Mouse (Mus musculus): Measurements from ENCODE around the gene Rpp40. TPM values are rescaled to one million over a fixed set of nuclear protein-coding genes. Genes with fewer than 3 reads are reported as not detected.

Gene Rpp40
- polyA plus RNA-seq (2015; fragmentation: Nextera tagmentation; extraction: Ambion mirVana): 4.2 and 6.5 TPM in 2 replicates

DNA sequence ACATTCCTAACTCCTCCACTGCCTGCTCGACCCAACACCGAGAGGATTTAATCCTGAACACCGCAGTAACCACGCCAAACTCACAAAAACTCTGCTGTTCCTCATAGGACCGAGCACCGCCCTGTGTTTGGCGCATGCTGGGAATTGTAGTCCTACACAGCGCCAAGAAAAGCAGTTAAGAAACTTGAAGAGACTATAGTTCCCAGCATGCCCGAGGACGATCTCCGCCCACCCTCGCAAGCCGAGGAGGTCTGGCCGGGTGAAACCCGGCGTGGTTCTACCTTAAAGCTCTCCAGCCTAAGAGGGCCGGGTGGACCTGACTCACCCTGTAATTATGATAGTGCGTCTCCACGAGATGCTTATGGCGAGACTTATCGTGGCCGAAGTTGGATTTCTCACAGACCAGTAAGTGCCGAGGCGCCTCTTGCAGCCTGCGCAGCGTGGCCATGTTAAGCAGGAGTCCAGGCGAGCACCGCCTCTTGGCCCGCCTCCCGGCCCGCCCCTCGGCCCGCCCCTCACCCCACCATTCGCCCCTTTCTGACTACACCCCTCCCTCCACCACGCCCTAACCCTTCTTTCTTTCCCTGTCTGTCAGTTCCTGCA is at the start of gene Rpp40:
Gene Rpp40, minus strand, starts transcription at position 481 of the 603 bp plus-strand sequence.
- TF ChIP-seq EP300 (IDR thresholded peaks at IDR 0.05): no peak
- TF ChIP-seq CTCF (IDR thresholded peaks at IDR 0.05): no peak
- no peak within 1 kb of the TSS for H3K27ac ChIP-seq (ENCODE audit: low read length)
- no peaks in the 10 kb centered on the region for H3K9me3 ChIP-seq (ENCODE audit: low read length)
- no peaks in the 10 kb centered on the region for H3K4me1 ChIP-seq (ENCODE audit: insufficient read depth, low read depth, low read length)
- 0% methylated on average over 35 of the region's 35 CpGs for WGBS
- H3K36me3 ChIP-seq (ENCODE audit: insufficient read depth, low read length): no peaks in the 10 kb centered on the region
- ATAC-seq (peak; percentile 100), DNase-seq (ENCODE audit: low spot score) (peak; percentile 98)
- no peaks in the 10 kb centered on the region for H3K27me3 ChIP-seq (replicated peaks; ENCODE audit: insufficient read depth, low read length)
- peak within 1 kb of the TSS; percentile 35; the same call in 1 of the 2 replicates for H3K9ac ChIP-seq (replicated peaks; ENCODE audit: low read depth)
- H3K4me2 ChIP-seq (replicated peaks; ENCODE audit: low read depth, low read length): peak within 1 kb of the TSS; percentile 73
- peak within 1 kb of the TSS; percentile 55 for H3K4me3 ChIP-seq (ENCODE audit: low read depth, low read length)

DNA sequence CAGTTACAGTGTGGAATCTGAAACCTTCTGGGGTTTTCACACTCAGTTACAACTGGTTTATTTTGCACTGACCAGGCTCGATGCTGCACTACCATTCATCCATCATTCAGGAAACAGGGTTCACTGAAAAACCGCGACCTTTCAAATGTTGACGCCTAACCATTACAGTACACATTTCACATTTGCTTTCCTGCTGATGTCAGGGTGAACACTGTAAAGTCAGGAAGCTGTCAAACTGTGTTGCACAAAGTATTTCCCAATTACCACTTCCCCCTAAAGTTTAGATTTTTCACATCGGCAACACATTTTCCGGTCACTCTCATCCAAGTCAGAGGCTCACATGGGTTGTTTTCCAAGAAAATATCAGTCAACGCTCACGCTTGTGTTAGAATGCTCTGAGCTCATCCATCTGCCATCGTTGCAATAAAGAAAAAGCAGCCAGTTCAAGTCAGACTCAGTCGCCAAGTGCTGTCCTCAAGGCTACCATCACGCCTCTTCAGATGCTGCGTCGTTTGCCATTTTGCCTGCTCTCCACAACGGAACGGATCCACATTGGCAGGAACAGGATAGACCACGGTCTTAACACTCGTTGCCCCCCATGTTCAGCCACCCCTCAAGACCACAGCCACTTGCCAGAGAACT is 43.8 kb upstream of the Rpp40 start:
- H3K27me3 ChIP-seq (replicated peaks; ENCODE audit: insufficient read depth, low read length): no peaks in the 10 kb centered on the region
- ATAC-seq: peak; percentile 52
- TF ChIP-seq EP300 (IDR thresholded peaks at IDR 0.05) (peak; percentile 37; the same call in 1 of the 2 replicates), CTCF (IDR thresholded peaks at IDR 0.05) (no peak)
- no peak overlapping the region for H3K27ac ChIP-seq (ENCODE audit: low read length)
- no peak overlapping the region for H3K4me2 ChIP-seq (replicated peaks; ENCODE audit: low read depth, low read length)
- H3K4me3 ChIP-seq (ENCODE audit: low read depth, low read length): no peak overlapping the region
- H3K9me3 ChIP-seq (ENCODE audit: low read length): no peaks in the 10 kb centered on the region
- no peaks in the 10 kb centered on the region for H3K4me1 ChIP-seq (ENCODE audit: insufficient read depth, low read depth, low read length)
- H3K9ac ChIP-seq (replicated peaks; ENCODE audit: low read depth): no peak overlapping the region
- no peaks in the 10 kb centered on the region for H3K36me3 ChIP-seq (ENCODE audit: insufficient read depth, low read length)
- WGBS: 53% methylated on average over 17 of the region's 17 CpGs
- DNase-seq (ENCODE audit: low spot score): peak; percentile 84

DNA sequence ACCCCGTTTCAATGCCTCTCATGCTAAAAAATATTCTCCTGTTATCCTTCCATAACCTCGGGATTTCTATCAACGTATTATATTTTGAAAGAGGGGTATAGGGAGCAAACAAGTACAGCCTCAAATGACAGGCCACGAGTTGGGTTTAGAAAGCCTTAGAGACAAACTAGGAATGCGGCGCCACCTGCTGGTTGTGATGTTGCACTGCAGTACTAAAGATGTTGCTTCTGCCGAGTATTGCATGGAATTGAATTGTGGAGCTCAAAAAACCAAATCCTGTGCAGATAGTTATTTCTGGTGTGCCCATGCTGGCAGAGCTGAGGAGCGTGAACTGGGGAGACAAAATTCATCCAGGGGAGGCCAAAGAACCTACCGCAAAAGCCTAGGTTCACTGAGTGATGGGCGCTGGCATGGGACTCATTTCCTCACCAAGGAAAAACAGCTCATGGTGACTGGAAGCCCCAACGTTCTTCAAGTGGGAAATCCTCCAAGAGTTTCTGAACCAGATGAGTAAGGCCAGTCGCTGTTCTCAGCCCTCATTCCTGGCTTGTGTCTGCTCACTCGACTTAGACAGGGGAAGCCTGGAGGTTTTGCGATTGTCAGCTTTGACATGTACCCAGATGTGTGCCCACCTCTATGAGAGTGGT is 41.3 kb upstream of the Rpp40 start:
- H3K9ac ChIP-seq (replicated peaks; ENCODE audit: low read depth): no peak overlapping the region
- DNase-seq (ENCODE audit: low spot score): peak; percentile 82
- H3K4me1 ChIP-seq (ENCODE audit: insufficient read depth, low read depth, low read length): no peaks in the 10 kb centered on the region
- H3K4me2 ChIP-seq (replicated peaks; ENCODE audit: low read depth, low read length): no peak overlapping the region
- H3K4me3 ChIP-seq (ENCODE audit: low read depth, low read length): no peak overlapping the region
- WGBS: 21% methylated on average over 14 of the region's 14 CpGs
- ATAC-seq: peak; percentile 32; the same call in 1 of the 2 replicates
- H3K27me3 ChIP-seq (replicated peaks; ENCODE audit: insufficient read depth, low read length): no peaks in the 10 kb centered on the region
- H3K9me3 ChIP-seq (ENCODE audit: low read length): no peaks in the 10 kb centered on the region
- no peak overlapping the region for H3K27ac ChIP-seq (ENCODE audit: low read length)
- TF ChIP-seq EP300 (IDR thresholded peaks at IDR 0.05) (no peak), CTCF (IDR thresholded peaks at IDR 0.05) (peak; percentile 94)
- no peaks in the 10 kb centered on the region for H3K36me3 ChIP-seq (ENCODE audit: insufficient read depth, low read length)

DNA sequence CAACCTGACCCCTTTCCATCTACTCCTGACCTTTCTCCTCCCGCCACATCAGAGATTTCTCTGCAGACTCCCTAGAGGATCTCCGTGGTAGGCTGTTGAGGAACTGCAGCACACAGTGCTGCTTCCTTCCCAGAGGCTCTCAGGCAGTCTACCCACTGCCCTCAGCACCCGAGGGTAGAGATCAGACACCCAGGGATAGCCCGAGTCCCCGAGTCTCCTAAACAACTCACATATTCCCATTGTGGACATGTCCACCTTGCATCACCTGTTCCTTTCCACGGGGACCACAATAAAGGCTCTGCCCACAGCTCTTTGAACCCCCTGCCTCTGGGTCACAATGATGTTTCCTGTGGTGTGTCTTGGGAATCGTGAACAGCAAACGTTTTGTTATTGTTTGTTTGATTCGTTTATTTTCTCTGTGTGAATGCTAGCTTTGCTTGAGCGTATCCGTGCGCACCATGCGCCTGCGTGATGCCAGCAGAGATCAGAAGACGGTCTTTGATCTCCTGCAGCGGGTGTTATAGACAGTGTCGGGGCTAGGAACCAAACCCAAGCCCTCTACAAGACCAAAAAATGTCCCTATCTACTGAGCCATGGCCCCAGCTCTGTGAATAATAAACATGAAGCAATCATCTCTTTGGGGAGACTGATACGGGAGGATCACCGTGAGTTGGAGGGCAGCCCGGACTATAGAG is 40.6 kb upstream of the Rpp40 start:
- no peak overlapping the region for H3K9ac ChIP-seq (replicated peaks; ENCODE audit: low read depth)
- TF ChIP-seq CTCF (IDR thresholded peaks at IDR 0.05) (no peak), EP300 (IDR thresholded peaks at IDR 0.05) (no peak)
- no peaks in the 10 kb centered on the region for H3K27me3 ChIP-seq (replicated peaks; ENCODE audit: insufficient read depth, low read length)
- no peaks in the 10 kb centered on the region for H3K4me1 ChIP-seq (ENCODE audit: insufficient read depth, low read depth, low read length)
- H3K9me3 ChIP-seq (ENCODE audit: low read length): no peaks in the 10 kb centered on the region
- no peaks in the 10 kb centered on the region for H3K36me3 ChIP-seq (ENCODE audit: insufficient read depth, low read length)
- ATAC-seq: no peak
- no peak overlapping the region for H3K4me3 ChIP-seq (ENCODE audit: low read depth, low read length)
- no peak for DNase-seq (ENCODE audit: low spot score)
- WGBS: 65% methylated on average over 20 of the region's 20 CpGs
- H3K27ac ChIP-seq (ENCODE audit: low read length): no peak overlapping the region
- H3K4me2 ChIP-seq (replicated peaks; ENCODE audit: low read depth, low read length): no peak overlapping the region

DNA sequence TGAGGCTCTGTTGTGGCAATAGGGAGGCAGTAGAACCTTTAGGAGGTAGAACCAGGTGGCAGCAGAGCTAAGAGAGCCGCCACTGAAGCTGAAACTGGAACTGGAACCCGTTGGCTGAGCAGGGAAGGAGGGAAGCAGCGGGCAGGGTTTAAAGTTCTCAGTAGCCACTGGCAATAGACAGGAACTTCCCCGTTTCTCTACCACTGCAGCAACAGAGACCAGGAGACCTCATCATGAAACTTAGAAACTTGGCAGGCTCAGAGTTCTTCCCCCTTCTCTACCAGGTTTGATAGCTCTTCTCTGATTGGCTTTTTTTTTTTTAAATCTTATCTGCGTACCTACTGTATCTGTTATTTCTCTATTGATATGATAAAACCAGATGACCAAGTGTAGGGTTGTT is 34.8 kb upstream of the Rpp40 start:
- no peak overlapping the region for H3K4me3 ChIP-seq (ENCODE audit: low read depth, low read length)
- no peaks in the 10 kb centered on the region for H3K4me1 ChIP-seq (ENCODE audit: insufficient read depth, low read depth, low read length)
- no peaks in the 10 kb centered on the region for H3K9me3 ChIP-seq (ENCODE audit: low read length)
- TF ChIP-seq CTCF (IDR thresholded peaks at IDR 0.05) (no peak), EP300 (IDR thresholded peaks at IDR 0.05) (no peak)
- H3K9ac ChIP-seq (replicated peaks; ENCODE audit: low read depth): no peak overlapping the region
- 88% methylated on average over 5 of the region's 5 CpGs for WGBS
- no peak for ATAC-seq
- no peak overlapping the region for H3K4me2 ChIP-seq (replicated peaks; ENCODE audit: low read depth, low read length)
- H3K36me3 ChIP-seq (ENCODE audit: insufficient read depth, low read length): no peaks in the 10 kb centered on the region
- H3K27ac ChIP-seq (ENCODE audit: low read length): no peak overlapping the region
- H3K27me3 ChIP-seq (replicated peaks; ENCODE audit: insufficient read depth, low read length): no peaks in the 10 kb centered on the region
- DNase-seq (ENCODE audit: low spot score): peak; percentile 19
